Mouse (Mus musculus): Measurements from ENCODE around the gene Lancl3.

Gene Lancl3

DNA sequence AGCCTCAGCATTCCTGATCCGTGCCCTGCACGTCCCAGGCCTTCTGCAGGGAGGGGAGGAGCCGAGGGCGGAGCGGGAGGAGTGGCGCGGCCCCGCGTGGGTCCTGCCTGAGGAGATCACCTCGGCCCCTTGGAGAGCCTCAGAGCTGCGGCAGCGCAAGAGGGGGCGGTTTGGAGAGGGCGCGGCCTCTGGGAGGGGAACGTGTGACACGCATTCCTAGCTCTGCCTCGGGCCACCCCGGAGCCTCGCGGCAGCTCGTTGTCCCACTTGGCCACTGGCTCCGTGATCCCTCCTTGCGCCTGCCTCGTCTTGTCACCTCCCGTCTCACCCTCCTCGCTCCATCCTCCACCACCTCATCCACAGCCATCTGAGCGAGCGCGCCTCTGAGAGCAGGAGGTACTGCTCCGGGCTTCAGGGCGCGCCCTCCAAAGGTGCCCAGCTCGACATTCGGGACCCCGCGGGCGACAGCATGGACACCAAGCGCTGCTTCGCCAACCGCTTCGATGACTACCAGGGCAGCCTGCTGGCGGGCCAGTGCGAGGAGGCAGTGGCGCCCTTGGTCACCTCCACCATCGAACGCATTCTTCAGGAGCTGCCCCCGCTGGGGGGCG, at the start of gene Lancl3:
TSS of gene Lancl3 (plus strand) at position 142 of the 611 bp plus-strand sequence.
- no peak for DNase-seq (ENCODE audit: low spot score)

DNA sequence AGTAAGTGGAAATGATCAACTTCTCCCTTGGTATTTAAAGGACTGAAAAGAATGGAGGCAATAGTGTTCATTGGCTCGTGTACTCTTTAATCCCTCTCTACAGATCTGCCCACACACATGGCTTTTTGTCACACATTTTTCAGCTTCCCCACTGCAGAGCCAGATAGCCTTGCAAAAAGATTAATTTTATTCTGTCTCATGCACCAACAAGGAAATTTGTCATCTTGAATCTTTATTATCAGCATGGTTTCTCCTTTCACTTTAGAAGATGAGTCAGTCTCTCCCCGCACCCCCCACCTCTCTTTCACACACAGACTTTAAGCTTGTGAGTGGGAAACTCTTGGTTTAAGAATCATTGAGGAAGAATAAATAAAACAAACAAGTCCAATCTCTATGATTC, 20.7 kb upstream of the Lancl3 start:
- no peak for DNase-seq (ENCODE audit: low spot score)

- DNase-seq (ENCODE audit: low spot score) = no peak
Measured at GRCm38 (mm10) chrX:9181570-9181969, 18.1 kb upstream of the Lancl3 start.

GRCm38 (mm10) chrX:9200380-9200917, 747 bp downstream of the Lancl3 start:
- DNase-seq (ENCODE audit: low spot score) = no peak

DNA sequence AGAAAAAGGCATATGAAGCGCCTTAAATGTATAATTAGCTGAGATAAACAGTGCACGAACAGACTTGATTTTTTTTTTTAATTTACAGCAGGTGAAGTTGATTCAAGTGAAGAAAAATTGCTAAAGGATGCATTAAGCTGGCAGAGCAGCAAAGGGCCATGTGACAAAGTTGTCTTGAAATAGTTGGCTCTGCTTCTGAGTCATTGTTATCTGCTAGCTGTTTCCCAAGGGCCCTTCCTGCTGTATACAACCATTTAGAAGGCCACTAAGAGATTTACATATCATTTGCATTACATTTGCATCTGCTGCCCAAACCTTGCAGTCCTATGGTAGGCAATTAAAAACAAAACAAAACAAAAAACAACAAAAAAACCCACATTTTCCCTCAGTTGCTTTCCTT, 2.3 kb downstream of the Lancl3 start:
- DNase-seq (ENCODE audit: low spot score) = no peak

DNA sequence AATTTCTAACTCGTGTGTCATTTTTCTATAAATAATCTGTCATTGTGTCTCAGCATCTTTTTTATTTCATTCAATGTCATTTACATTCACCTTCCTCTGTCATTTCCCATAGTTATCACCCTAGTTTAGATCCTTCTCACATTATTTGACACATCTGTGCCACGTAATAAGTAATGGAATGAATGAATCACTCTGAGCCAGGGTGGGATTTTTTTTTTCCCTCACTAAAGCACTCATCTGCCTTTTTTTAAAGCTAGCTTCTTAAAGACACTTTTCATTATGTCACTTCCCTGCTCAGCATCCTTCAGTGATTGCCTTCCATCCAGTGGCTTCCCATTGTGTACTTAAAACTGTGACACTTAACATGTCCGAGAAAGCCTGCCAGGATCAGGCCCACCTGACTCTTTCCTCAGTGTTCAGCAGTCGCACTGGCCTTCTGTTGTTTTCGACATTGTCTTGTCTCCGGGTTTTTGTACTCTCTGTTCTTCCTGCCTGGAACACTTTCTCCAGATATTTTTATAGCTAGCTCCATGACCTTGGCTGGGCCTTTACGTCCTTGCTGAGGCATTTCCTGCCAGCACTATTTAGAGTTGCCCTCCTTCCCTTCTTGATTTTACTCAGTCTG, 3.2 kb downstream of the Lancl3 start:
- DNase-seq (ENCODE audit: low spot score) = no peak

GRCm38 (mm10) chrX:9205121-9205520, 5.4 kb downstream of the Lancl3 start:
- no peak for DNase-seq (ENCODE audit: low spot score)

DNA sequence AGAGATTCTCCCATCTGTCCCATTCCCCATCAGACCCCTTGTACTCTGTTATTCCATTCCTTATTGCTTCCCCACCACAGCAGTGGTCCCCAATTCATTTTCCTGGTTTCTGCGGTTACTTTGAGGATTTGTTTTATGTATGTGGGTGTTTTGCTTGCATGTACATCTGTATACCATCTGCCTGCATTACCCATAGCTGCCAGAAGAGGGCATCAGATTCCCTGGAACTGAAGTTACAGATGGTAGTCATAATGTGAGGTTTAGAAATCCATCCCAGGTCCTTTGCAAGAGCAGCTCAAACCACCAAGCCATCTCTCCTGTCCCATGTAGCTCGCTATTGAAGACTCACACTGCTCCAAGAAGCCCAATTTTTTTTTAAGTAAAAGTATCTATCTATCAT, 16.5 kb downstream of the Lancl3 start:
- DNase-seq (ENCODE audit: low spot score) = no peak

GRCm38 (mm10) chrX:9219570-9219969, 19.9 kb downstream of the Lancl3 start:
- DNase-seq (ENCODE audit: low spot score) = no peak

DNA sequence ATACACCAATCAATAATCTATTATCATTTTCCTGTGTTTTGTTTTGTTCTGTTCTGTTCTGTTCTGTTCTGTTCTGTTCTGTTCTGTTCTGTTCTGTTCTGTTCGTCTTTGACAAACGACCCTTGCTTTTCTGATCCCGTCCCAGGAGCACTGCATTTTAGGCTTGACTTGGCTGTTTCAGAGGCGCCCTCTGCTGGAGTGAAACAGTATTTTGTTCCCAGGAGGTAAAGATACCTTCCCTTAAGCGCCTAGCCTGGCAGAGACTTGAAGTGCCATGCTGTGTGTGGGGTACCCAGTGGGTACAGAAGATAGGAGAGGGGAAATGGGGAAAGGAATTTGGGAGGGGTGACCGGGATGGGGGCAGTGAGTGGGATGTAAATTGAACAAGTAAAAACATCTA, 21.5 kb downstream of the Lancl3 start:
- DNase-seq (ENCODE audit: low spot score) = no peak

DNA sequence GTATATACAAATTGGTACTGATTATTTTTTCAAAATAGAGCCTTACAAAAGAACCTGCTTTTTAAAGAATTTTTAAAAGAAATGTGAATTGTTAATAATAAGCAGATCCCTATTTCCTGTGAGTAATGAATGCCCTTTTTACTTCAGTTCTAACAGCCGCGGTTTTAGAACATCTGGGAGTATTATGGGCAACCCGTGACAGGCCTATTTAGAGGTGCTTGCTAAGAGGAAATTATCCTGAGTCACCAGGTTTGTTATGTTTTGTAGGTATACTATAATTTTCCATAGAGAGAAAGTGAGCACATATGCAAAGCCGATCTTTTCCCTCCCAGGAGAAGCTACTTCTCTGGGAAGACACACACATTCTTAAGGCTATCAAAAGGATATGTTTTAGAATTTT, 22.0 kb downstream of the Lancl3 start:
- DNase-seq (ENCODE audit: low spot score) = no peak

- no peak for DNase-seq (ENCODE audit: low spot score)
Measured at GRCm38 (mm10) chrX:9222412-9223221, 22.9 kb downstream of the Lancl3 start.

DNA sequence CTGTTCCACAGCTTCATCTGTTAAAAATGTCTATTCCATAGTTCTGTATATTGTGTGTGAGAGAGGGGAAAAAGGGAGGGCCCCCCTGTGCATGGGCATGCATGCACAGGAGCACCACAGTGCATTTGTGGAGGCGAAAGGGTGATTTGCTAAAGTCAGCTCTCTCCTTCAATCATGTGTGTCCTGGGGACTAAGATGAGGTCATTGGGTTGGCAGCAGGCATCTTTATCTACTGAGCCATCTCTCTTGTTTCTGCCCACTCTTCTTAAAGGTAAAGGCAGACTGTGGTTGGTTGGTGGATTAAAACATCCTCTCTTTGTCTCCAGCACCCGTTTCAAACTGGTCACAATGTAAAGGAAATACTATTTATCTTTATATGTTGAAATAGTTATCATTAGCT, 27.4 kb downstream of the Lancl3 start:
- no peak for DNase-seq (ENCODE audit: low spot score)

- DNase-seq (ENCODE audit: low spot score) = no peak
Measured at GRCm38 (mm10) chrX:9240737-9241591, 41.3 kb downstream of the Lancl3 start.

GRCm38 (mm10) chrX:9243381-9243864, 43.7 kb downstream of the Lancl3 start:
- no peak for DNase-seq (ENCODE audit: low spot score)

- no peak for DNase-seq (ENCODE audit: low spot score)
Measured at GRCm38 (mm10) chrX:9244603-9245336, 45.1 kb downstream of the Lancl3 start.

DNA sequence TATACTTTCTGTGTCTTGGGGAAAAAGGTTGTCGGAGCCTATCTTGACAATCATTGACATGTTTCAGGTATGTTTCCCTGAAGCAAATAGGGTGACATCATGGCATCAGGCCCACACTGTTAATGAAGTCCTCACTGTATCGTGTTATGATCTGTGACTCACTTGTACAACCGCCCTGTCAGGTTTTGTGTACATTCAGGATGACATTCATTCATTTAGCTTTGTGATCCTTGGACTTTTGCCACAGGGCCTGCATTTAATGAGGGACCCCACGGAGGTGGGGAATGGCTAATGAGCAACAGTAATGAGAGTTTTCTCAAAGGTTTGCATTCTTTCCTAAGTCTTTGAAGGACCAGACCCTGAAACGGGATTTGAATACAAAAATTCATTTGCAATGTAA, 49.2 kb downstream of the Lancl3 start:
- DNase-seq (ENCODE audit: low spot score) = no peak

GRCm38 (mm10) chrX:9253990-9254389, 54.3 kb downstream of the Lancl3 start:
- no peak for DNase-seq (ENCODE audit: low spot score)

DNA sequence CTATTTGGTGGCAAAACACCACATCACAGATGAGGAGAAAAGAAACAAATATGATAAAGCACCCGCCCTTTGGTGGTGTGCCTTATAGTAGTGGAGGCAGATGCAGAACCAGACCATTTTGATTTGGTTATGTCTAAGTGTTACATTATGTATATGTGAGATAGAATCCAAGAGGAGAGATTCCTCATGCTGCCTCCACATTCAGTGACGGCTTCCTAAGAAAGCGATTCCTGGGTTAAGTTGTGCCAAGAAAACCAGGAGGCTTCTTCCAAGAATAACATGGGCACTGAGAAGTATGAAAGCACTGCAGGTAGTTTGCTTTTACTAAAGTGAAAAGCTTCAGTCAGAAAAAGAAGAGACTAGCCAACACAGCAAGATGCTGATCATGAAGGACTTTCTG, 55.2 kb downstream of the Lancl3 start:
- no peak for DNase-seq (ENCODE audit: low spot score)

DNA sequence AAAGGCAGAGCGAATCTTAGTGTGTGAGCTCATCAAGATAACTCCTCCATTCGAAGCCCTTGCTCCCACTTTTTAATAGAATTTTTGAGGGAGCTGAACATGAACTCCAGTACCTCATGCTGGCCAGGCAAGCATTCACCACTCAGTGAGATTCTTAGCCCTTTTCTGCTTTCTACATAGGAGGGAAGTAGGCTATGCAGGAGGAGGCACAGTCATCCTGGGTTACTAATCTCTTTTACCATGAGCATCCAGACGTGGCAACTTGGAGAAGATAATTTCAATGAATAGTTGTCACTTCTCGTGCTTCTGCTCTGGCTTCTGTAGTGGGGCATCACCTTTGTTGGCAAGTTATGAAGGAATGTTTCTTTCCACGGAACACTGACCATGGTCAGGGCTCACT, 57.1 kb downstream of the Lancl3 start, which contains the start of gene Gm14862:
TSS of gene Gm14862 (minus strand) at position 134 of the 400 bp plus-strand sequence.
- no peak for DNase-seq (ENCODE audit: low spot score)

DNA sequence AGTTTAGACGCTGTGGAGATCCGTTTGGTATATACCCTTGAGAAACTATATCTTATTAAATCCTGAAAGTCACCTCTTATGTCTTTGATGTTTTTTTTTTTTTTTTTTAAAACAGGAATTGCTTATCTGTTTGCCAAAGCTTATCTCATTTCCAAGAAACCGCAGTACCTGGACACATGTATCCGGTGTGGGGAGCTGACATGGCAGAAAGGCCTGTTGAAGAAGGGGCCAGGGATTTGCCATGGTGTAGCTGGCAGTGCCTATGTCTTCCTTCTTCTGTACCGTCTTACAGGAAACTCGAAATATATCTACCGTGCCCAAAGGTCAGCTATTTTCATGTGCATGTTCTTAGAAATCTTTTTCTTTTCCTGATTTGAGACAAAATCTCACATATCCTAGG, 58.1 kb downstream of the Lancl3 start:
- no peak for DNase-seq (ENCODE audit: low spot score)

All from MN1 (cell line).